Mouse (Mus musculus) ES-E14 (cell line): ENCODE results near the gene Stat2.

ENCODE experiments used
- CHD2 ChIP-seq: IDR thresholded peaks from 2 replicates; pipeline ENCODE4 v1.6.1; 2014; ENCODE audit warnings: mild to moderate bottlenecking, low read depth, low read length, inconsistent platforms
- HCFC1 ChIP-seq: IDR thresholded peaks from 2 replicates; pipeline ENCODE4 v1.6.1; 2012; ENCODE audit warnings: low read length, inconsistent platforms, borderline replicate concordance; ENCODE audit not compliant: insufficient read depth
- MAFK ChIP-seq: IDR thresholded peaks from 2 replicates; pipeline ENCODE4 v1.6.1; 2014; ENCODE audit warnings: mild to moderate bottlenecking, low read depth, low read length, inconsistent platforms; ENCODE audit not compliant: insufficient read depth
- ZNF384 ChIP-seq: IDR thresholded peaks from 2 replicates; pipeline ENCODE4 v1.6.1; 2012; ENCODE audit warnings: low read depth, low read length, inconsistent platforms

GRCm38 (mm10) chr10:128231697-128232419, 38.5 kb upstream of the Stat2 start, which contains the start of gene Timeless:
- TF ChIP-seq ZNF384 (no peak), CHD2 (no peak), MAFK (no peak), HCFC1 (no peak)
